Mouse (Mus musculus): ENCODE results near the gene Elmsan1.

Gene Elmsan1

DNA sequence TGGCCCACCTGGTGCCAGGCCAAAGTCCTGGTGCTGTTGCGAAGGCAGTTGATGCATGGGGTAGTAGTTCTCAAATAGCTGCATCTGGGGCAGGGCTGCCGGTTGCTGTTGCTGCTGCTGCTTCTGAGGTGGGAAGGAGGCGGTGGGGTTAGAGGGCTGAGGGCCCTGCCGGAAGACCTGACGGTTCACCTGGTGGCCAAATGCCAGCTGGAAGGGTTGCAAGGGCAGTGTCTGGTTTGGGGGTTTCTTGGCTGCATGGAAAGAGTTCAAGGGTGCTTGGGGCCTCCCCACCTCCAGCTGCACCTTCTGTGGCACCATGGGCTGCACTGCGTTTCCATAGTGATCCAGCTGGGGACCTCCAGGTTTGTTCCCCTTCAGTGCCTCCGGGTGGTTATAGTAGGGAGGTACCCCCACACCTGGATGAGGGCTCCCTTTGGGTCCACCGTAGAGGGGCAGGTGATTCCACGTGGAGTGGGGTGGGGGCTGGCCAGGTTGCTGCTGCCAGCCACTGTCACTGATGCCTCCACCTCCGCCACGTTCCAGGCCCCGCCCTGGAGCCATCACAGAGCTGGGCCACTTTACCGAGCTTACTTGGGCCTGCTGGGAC lies 45.3 kb downstream of the Elmsan1 start:
- no peak for DNase-seq

DNA sequence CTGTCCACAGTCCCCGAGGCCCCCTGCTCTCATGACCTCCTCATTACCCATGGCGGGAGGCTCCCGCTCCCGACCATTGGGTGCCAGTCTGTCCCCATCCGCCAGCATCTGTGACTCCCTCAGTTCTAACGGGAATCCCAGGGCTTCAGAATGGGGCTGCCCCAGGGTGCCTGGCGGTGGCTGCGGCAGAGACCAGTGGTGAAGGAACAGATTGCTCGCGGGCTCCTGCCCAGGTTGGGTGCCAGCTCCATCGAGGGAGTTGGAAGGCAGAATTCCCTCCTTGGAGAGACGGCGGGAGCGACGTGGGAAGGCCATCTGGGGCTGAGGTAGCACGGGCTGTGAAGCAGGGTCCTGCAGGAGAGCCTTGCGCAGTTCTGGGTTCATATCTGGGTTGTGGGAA lies 45.8 kb downstream of the Elmsan1 start:
- DNase-seq, result no peak

GRCm38 (mm10) chr12:84172216-84172615 lies 46.5 kb downstream of the Elmsan1 start:
- no peak for DNase-seq

DNA sequence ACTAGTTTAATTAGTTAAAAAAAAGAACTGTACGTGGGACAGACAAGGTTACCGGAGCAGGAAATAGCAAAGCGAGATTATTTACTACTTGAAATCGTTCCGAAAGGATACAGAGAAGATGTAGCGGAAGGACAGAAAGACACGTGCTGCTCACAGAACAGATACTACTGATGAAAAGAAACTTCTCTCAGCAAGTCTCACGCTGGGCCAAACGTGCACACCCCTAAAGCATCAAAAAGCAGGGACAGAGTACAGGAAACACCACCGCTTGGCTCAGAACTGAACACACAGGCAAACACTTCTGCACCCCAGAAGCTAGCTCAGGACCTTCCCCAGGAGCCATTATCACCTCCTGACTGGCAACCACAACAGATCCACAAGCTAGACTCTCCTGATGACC lies 48.1 kb downstream of the Elmsan1 start:
- DNase-seq, result no peak

DNA sequence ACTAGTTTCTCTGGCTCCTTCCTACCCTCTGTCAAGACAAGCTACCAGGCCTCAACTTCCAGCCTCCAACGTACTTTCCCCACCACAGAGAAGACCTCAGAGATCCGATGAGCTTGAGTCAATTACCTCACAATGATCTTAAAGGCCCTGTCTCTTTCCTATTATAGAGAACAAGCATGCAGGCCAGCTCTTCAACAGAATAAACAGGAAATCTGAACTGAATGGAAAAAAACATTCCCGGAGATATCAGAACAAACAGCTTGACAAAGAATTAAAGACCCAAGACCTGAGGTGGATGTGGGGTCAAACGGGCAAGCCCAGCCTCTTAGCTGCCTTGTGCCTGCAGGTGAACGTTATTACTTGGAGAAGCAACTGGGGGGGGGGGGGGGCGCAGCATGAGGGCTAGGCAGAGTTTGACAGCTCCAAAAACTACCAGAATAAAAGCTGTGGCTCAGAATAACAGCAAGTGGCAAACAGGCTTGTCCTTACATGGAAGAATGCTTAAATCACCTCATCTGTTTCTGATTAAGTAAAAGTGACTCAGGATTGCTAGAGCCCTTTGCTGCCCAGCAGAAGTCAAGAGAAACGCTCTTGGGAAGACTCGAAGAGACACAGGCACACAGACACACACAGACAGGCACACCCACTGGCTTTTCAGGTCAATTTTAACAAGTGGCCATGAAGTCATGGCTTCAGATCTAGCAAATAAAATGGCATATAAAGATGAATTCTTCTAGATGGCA lies 52.9 kb downstream of the Elmsan1 start:
- DNase-seq, result no peak

DNA sequence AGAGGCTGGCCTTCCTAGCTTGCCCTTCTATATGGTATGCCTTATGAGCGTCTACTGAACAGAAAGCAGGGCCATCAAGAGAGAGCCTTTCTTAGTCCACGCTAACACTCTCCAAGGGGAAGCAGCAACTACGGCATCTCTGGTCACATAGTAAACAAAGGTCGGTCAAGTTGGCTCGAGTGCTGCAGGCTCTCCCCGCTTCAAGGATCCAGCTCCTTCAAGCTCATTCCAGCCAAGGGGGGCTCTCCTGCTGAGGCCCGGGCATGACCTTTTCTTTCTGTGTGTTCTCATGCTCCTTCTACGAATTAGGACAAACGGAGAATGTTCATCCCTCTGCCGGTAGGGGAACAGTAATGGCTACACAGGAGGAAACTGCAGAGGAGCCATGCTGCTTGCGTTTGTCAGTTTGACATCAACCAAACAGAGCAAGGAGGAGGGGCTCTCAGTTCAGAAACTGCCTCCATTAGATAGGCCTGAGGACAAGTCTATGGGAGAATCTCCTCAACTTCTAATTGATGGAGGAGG lies 55.0 kb downstream of the Elmsan1 start:
- DNase-seq, result no peak

- DNase-seq, result peak; percentile 47
Observed at GRCm38 (mm10) chr12:84163133-84163532, 55.5 kb downstream of the Elmsan1 start.

- peak; percentile 64 for DNase-seq
Observed at GRCm38 (mm10) chr12:84161616-84162433, 56.9 kb downstream of the Elmsan1 start.

DNA sequence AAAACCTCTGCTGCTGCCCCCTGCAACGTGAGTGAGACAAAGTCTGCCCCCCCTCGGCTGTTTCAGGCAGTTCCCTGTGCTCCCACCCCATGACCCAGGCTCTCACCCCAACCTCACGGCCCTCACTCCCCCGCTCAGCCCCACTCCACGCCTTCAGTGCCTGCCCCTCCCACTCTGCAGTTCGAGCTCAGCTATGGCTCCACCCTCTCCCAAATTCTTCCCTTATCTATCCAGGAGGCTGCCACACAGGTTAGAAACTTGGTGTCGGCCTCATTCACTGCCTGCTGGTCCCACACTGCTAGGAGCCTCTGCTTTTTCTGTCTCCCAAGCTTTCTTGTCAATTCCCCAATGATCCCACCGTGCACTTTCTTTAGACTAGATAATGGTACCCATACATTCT lies 57.6 kb downstream of the Elmsan1 start:
- no peak for DNase-seq

DNA sequence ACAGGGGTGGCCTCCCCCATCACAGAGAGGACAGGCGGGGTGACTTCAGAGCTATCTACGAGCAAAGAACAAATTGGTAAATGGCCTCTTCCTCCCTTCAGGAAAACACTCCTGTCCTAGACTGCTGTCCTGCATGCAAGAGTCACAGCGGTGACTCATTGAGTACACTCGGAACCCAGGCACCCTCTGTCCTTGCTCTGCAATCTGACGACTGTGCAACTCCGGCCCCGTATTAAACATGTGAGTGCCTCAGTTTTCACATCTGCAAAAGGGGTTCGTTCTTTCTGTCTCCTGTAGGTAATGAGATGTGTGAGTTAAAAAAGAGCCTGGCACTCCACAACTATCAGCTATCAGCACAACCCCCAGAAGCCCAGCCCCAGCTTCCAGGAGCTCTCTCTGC lies 58.2 kb downstream of the Elmsan1 start:
- DNase-seq, result no peak

DNA sequence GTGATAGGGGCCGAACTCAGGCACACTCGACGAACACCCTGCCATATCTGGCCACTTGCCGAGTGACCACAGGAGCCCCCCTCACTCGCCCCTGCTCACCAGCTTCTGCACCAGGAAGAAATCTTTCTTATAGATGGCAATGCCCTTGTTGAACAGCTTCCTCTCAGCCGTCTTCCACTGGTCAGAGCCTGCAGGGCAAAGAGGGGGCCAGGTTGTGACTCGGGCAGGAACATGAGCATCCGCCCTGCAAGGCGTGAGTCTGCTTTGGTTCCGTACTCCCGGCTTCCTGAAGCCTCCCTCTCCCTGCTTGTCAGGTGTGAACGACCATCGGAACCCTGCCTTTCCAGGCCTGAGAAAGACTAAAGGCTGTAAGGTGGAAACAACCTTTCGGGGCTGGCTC lies 60.5 kb downstream of the Elmsan1 start:
- DNase-seq, result no peak

GRCm38 (mm10) chr12:84156210-84156609 lies 62.5 kb downstream of the Elmsan1 start:
- no peak for DNase-seq

GRCm38 (mm10) chr12:84155523-84155871 lies 63.2 kb downstream of the Elmsan1 start:
- DNase-seq, result no peak

- DNase-seq, result peak; percentile 81
Observed at GRCm38 (mm10) chr12:84154786-84155522, 63.7 kb downstream of the Elmsan1 start.

- DNase-seq, result no peak
Observed at GRCm38 (mm10) chr12:84153414-84153813, 65.3 kb downstream of the Elmsan1 start.

GRCm38 (mm10) chr12:84152352-84153190 lies 66.1 kb downstream of the Elmsan1 start:
- DNase-seq, result no peak

GRCm38 (mm10) chr12:84151911-84152310 lies 66.8 kb downstream of the Elmsan1 start:
- no peak for DNase-seq

GRCm38 (mm10) chr12:84150976-84151375 lies 67.7 kb downstream of the Elmsan1 start:
- DNase-seq, result no peak

GRCm38 (mm10) chr12:84149971-84150370 lies 68.7 kb downstream of the Elmsan1 start:
- no peak for DNase-seq

- no peak for DNase-seq
Observed at GRCm38 (mm10) chr12:84148622-84149012, 70.1 kb downstream of the Elmsan1 start.

GRCm38 (mm10) chr12:84147954-84148621 lies 70.6 kb downstream of the Elmsan1 start, which contains the start of gene Pnma1:
Gene Pnma1 (minus strand): TSS chr12:84148489.
- DNase-seq, result peak; percentile 58
